Mouse (Mus musculus): ENCODE results near the gene Gm17654.
"Not testable (repeated sequence)": the region's sequence is repeated elsewhere in the genome, so short reads cannot be mapped to it uniquely, and the experiment has no call there.

DNA sequence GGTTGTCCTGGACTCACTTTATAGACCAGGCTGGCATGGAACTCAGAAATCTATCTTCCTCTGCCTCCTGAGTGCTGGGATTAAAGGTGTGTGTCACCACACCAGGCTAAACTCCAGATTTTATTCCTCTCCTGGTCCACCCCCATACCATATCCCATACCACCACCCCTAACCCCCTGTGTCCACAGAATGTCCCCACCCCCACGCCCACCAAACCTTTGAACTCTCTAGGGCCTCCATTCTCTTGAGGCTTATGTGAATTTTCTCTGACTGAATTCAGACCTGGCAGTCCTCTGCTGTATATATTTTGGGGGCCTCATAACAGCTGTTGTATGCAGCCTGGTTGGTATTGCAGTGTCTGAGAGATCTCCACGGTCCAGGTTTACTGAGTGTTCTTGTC, 40.8 kb downstream of the Gm17654 start:
- not testable (repeated sequence) for TF ChIP-seq POLR2A (IDR thresholded peaks at IDR 0.05; ENCODE audit: borderline replicate concordance, extremely low read depth, low read depth, low read length); CTCF (IDR thresholded peaks at IDR 0.05; ENCODE audit: insufficient read depth, low read length)
